Mouse (Mus musculus) ES-Bruce4 (cell line): Measurements from ENCODE around the gene Yeats2. TPM values are rescaled to one million over a fixed set of nuclear protein-coding genes. Genes with fewer than 3 reads are reported as not detected.
"Not testable (repeated sequence)": the region's sequence is repeated elsewhere in the genome, so short reads cannot be mapped to it uniquely, and the experiment has no call there.

Source experiments
- H3K27ac ChIP-seq: 2 replicates; pipeline ENCODE4 v1.5.1; 2012; ENCODE audit warnings: low read length, inconsistent platforms; ENCODE audit not compliant: insufficient read depth
- H3K27me3 ChIP-seq: 2 replicates; pipeline ENCODE4 v1.6.1; 2012; ENCODE audit warnings: mild to moderate bottlenecking, low read length, inconsistent platforms; ENCODE audit not compliant: control insufficient read depth, poor library complexity, insufficient read depth, severe bottlenecking
- H3K36me3 ChIP-seq: 2 replicates; pipeline ENCODE4 v1.6.1; 2012; ENCODE audit warnings: inconsistent platforms, mild to moderate bottlenecking, low read length, moderate library complexity; ENCODE audit not compliant: control insufficient read depth, poor library complexity, insufficient read depth, severe bottlenecking
- H3K4me1 ChIP-seq: one replicate; pipeline ENCODE4 v1.8.1; 2011; ENCODE audit warnings: low read length; ENCODE audit not compliant: control insufficient read depth, insufficient read depth
- H3K4me3 ChIP-seq: 2 replicates; pipeline ENCODE4 v1.5.1; 2011; ENCODE audit warnings: low read depth, mild to moderate bottlenecking, low read length
- H3K9ac ChIP-seq: 2 replicates; pipeline ENCODE4 v1.6.1; 2012; ENCODE audit warnings: low read depth, mild to moderate bottlenecking, inconsistent platforms; ENCODE audit not compliant: poor library complexity, severe bottlenecking
- H3K9me3 ChIP-seq: replicated peaks from 2 replicates; pipeline ENCODE4 v1.6.1; 2012; ENCODE audit warnings: mild to moderate bottlenecking, low read length, inconsistent platforms; ENCODE audit not compliant: control insufficient read depth, poor library complexity, insufficient read depth, severe bottlenecking
- CTCF ChIP-seq: IDR thresholded peaks from one replicate; pipeline ENCODE4 v1.8.1; 2011; ENCODE audit warnings: low read depth, low read length
- EP300 ChIP-seq: IDR thresholded peaks from 2 replicates; pipeline ENCODE4 v1.6.1; 2011; ENCODE audit warnings: low read depth, low read length; ENCODE audit not compliant: insufficient read depth
- POLR2A ChIP-seq: IDR thresholded peaks from one replicate; pipeline ENCODE4 v1.8.1; 2011; ENCODE audit warnings: low read length; ENCODE audit not compliant: insufficient read depth
- polyA plus RNA-seq: library from polyadenylated mRNA; stranded (reverse); fragments of >200 nt; gene quantifications from 2 replicates; pipeline ENCODE4 v1.2.4, GENCODE M21; 2011; ENCODE audit warnings: low read depth; ENCODE audit not compliant: missing spikeins, insufficient read depth, insufficient read length

The Yeats2 gene
- polyA plus RNA-seq, 1 experiment = 112 TPM

DNA sequence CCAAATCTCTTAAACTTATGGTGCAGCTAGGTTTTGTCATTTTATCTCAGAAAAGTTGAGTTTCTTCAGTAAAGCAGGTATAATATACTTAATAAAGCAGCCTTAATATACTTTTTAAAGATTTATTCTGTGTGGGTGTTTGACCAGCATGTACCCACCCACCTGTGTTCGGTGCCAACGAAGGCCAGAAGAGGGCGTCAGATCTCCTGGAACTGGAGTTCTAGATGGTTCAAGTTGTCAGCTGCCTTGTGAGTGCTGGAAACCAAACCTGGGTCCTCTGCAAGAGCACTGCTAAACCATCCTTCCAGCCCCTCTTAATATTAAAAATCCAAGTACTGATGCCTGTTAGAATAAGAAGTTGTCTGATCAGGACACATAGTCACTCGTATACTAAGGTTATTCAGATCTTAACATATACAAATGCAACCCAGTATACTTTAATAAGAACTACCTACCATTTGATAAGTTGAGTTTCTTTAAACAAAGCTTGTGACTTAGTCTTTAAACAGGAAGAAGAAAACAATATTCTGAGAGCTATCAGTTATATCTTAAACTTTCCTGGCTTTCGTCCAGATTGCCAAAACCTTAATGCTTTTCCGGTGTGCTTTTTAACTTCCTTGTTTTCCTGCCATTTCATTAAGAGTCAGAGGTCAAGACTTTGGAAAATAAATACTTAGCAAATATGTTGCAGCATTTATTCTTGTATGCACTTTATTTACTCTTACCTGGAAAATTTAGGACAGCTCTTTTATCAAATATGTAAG lies 41.8 kb upstream of the Yeats2 start:
- Histone ChIP-seq H3K9ac (no peak overlapping the region), H3K4me1 (no peaks in the 10 kb centered on the region), H3K27ac (no peak overlapping the region), H3K27me3 (no peaks in the 10 kb centered on the region), H3K4me3 (no peak overlapping the region), H3K9me3 (peaks cover 16% of the 10 kb centered on the region), H3K36me3 (peaks cover 8% of the 10 kb centered on the region)
- TF ChIP-seq CTCF (peak; percentile 18), EP300 (no peak)

DNA sequence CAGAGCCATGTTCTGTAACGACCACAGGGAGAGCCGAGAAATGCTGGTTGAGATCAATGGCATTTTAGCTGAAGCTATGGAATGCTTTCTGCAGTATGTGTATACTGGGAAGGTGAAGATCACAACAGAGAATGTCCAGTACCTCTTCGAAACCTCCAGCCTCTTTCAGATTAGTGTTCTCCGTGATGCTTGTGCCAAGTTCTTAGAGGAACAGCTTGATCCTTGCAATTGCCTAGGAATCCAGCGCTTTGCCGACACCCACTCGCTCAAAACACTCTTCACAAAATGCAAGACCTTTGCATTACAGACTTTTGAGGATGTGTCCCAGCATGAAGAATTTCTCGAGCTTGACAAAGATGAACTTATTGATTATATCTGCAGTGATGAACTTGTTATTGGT lies 33.9 kb upstream of the Yeats2 start:
- no peaks in the 10 kb centered on the region for H3K4me1 ChIP-seq
- TF ChIP-seq EP300 (no peak), CTCF (no peak), POLR2A (no peak)
- peaks cover 30% of the 10 kb centered on the region for H3K9me3 ChIP-seq
- no peak overlapping the region for H3K27ac ChIP-seq
- H3K27me3 ChIP-seq = no peaks in the 10 kb centered on the region
- H3K4me3 ChIP-seq = no peak overlapping the region
- H3K9ac ChIP-seq = no peak overlapping the region
- H3K36me3 ChIP-seq = peaks cover 48% of the 10 kb centered on the region

DNA sequence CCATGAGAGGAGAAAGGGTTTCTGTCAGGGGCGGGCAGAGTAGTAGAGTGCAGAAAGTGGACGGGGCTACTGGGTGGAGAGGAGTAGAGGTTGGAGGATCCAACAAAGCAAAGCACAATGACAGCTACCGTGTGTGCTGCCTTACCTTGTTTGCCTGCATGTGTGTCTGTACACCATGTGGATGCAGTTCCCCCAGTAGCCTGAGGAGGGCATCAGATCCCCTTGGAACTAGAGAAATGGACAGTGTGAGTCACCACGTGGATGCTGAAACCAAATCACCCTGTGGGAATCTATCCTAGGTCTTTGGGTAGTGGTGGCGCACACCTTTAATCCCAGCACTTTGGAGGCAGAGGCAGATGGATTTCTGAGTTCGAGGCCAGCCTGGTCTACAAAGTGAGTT lies 31.9 kb upstream of the Yeats2 start:
- no peaks in the 10 kb centered on the region for H3K27me3 ChIP-seq
- no peak overlapping the region for H3K4me3 ChIP-seq
- no peak overlapping the region for H3K27ac ChIP-seq
- no peaks in the 10 kb centered on the region for H3K4me1 ChIP-seq
- peaks cover 15% of the 10 kb centered on the region for H3K9me3 ChIP-seq
- peaks cover 47% of the 10 kb centered on the region for H3K36me3 ChIP-seq
- H3K9ac ChIP-seq = no peak overlapping the region
- TF ChIP-seq POLR2A (no peak), EP300 (no peak), CTCF (no peak)

DNA sequence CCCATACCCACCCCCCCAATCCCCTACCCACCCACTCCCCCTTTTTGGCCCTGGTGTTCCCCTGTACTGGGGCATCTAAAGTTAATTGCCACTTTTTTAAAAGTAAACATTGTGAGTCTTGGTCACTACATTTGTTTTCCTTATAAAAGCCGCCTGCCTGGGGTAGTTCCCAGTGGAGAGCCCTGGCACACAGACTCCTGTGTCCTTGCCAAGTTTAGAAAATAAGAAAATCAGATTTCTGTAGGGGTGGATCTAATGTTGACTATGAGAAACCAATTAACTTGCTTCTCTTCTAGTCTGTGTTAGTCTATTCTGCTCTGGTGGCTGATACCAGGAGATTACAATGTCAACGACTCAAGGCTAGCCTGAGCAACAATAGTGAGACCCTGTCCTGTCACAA lies 28.2 kb upstream of the Yeats2 start:
- Histone ChIP-seq H3K27me3 (no peaks in the 10 kb centered on the region), H3K4me1 (no peaks in the 10 kb centered on the region), H3K36me3 (peaks cover 55% of the 10 kb centered on the region), H3K9ac (no peak overlapping the region), H3K27ac (no peak overlapping the region), H3K9me3 (peaks cover 9% of the 10 kb centered on the region), H3K4me3 (no peak overlapping the region)
- TF ChIP-seq CTCF (no peak), EP300 (no peak), POLR2A (no peak)

DNA sequence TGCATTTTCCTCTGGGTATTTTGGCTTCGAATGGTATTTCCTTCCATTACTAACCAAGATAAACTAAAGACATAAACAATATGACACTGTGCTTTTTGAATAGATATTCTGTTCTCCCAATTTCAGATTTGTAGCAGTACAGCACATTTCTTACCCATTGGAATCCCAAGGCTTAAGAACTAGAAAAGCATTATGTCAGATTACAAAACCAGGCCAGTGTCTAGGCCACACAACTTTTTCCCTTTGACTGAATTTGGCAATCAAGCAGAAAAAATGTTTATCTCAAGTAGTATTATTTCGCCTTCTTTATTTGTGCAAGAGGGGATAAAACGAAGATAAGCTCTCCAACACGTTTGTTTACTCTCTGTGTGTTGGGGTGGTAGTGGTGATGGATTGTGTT lies 24.8 kb upstream of the Yeats2 start:
- H3K36me3 ChIP-seq = peaks cover 46% of the 10 kb centered on the region
- H3K9me3 ChIP-seq = no peaks in the 10 kb centered on the region
- no peak overlapping the region for H3K27ac ChIP-seq
- no peak overlapping the region for H3K4me3 ChIP-seq
- H3K9ac ChIP-seq = no peak overlapping the region
- H3K4me1 ChIP-seq = no peaks in the 10 kb centered on the region
- H3K27me3 ChIP-seq = no peaks in the 10 kb centered on the region
- TF ChIP-seq EP300 = no peak
- no peak for TF ChIP-seq POLR2A
- TF ChIP-seq CTCF = no peak

DNA sequence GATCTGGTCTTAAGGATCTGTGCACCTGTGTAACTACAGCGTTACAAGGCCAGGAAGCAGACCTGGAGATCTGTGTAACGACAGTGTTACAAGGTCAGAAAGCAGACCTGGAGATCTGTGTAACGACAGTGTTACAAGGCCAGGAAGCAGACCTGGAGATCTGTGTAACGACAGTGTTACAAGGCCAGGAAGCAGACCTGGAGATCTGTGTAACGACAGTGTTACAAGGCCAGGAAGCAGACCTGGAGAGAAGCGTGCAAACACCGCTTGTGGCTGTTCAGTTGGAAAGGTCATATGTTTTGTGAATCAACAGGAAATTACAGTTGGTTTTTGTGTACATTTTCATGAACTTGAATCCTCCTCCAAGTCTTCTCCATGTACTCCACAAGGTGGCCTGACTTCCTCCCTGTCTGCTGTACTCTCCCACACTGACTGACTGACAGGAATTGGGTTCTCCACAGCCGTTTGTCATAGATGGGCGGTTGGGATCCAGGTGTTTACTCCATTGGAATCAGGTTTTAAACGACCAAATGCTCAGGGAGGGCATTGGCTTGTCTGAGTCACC lies 14.5 kb upstream of the Yeats2 start:
- H3K36me3 ChIP-seq = peaks cover 24% of the 10 kb centered on the region
- not testable (repeated sequence) for H3K27ac ChIP-seq, H3K27me3 ChIP-seq, H3K4me1 ChIP-seq, H3K4me3 ChIP-seq, H3K9me3 ChIP-seq, H3K9ac ChIP-seq
